Mouse (Mus musculus) stomach, postnatal 0 days (tissue): ENCODE data around the gene Morc4.

ENCODE experiments used
- CTCF ChIP-seq: IDR thresholded peaks from 2 replicates; pipeline ENCODE4 v1.5.1; 2016; ENCODE audit warnings: antibody characterized with exemption, low read depth, mild to moderate bottlenecking, moderate library complexity
- EP300 ChIP-seq: optimal IDR thresholded peaks from 2 replicates; pipeline ENCODE3; 2016; ENCODE audit warnings: antibody characterized with exemption

- TF ChIP-seq CTCF: no peak
- no peak for TF ChIP-seq EP300
Measured at GRCm38 (mm10) chrX:139779401-139779800, 92.1 kb downstream of the Morc4 start.
